In genomic region chr9:21291022-21291787, GRCm38 (mm10) we compare ENCODE assay signal across 8 mouse cellular contexts. TPM values are rescaled to one million over a fixed set of nuclear protein-coding genes. Genes with fewer than 3 reads are reported as not detected.
DNase-seq lines count a peak whose midpoint lies in the region; ATAC-seq and TF ChIP-seq lines count a peak whose summit lies in the region.

TSS of gene Cdkn2d (minus strand) at chr9:21291407.

- no peak for TF ChIP-seq CTCF in E14TG2a.4 (conservative IDR thresholded peaks at IDR 0.05; ENCODE audit: low read length)
- TF ChIP-seq CTCF in heart, postnatal 0 days (IDR thresholded peaks at IDR 0.05; ENCODE audit: low read depth), result peak; percentile 44
- TF ChIP-seq CTCF in testis, adult 2 months (IDR thresholded peaks at IDR 0.05; ENCODE audit: control insufficient read depth, insufficient read depth, insufficient replicate concordance, low read depth, low read length), result 0 out of 2 replicates have a peak, but pooled peaks have one; percentile 3

- H3K9ac ChIP-seq in forebrain, embryonic 12.5 days, result peak within 1 kb of the TSS; percentile 80
- H3K9ac ChIP-seq in heart, postnatal 0 days (replicated peaks; ENCODE audit: low read depth, low read length), result peak within 1 kb of the TSS; percentile 64
- peak within 1 kb of the TSS; percentile 87 for H3K9ac ChIP-seq in liver, embryonic 16.5 days (ENCODE audit: low read depth, low read length)
- peak within 1 kb of the TSS; percentile 87 for H3K9ac ChIP-seq in neural tube, embryonic 13.5 days

- TF ChIP-seq EP300 in heart, postnatal 0 days (IDR thresholded peaks at IDR 0.05; ENCODE audit: low read depth), result 0 out of 2 replicates have a peak, but pooled peaks have one; percentile 68

- peak; percentile 46 for TF ChIP-seq POLR2A in testis, adult 2 months (IDR thresholded peaks at IDR 0.05; ENCODE audit: control insufficient read depth, low read depth, low read length)

- peak within 1 kb of the TSS; percentile 91 for H3K27ac ChIP-seq in forebrain, embryonic 12.5 days
- H3K27ac ChIP-seq in heart, postnatal 0 days (ENCODE audit: low read depth), result peak within 1 kb of the TSS; percentile 90
- peak within 1 kb of the TSS; percentile 94 for H3K27ac ChIP-seq in liver, embryonic 16.5 days (ENCODE audit: low read length)
- peak within 1 kb of the TSS; percentile 91 for H3K27ac ChIP-seq in neural tube, embryonic 13.5 days (replicated peaks)
- peak within 1 kb of the TSS; percentile 99 for H3K27ac ChIP-seq in testis, adult 2 months (ENCODE audit: control insufficient read depth, insufficient read depth, low read depth, low read length)

- peak; percentile 96 for ATAC-seq in forebrain, embryonic 12.5 days (ENCODE audit: low FRiP score)
- ATAC-seq in heart, postnatal 0 days (ENCODE audit: insufficient read depth, low read depth), result peak; percentile 90
- ATAC-seq in liver, embryonic 16.5 days (ENCODE audit: low read depth), result peak; percentile 85
- peak; percentile 95 for ATAC-seq in neural tube, embryonic 13.5 days (ENCODE audit: low read depth)

- no peaks in the 10 kb centered on the region for H3K9me3 ChIP-seq in E14TG2a.4 (ENCODE audit: low read length)
- H3K9me3 ChIP-seq in forebrain, embryonic 12.5 days, result no peaks in the 10 kb centered on the region
- no peaks in the 10 kb centered on the region for H3K9me3 ChIP-seq in heart, postnatal 0 days (replicated peaks; ENCODE audit: control insufficient read depth, low read length)
- no peaks in the 10 kb centered on the region for H3K9me3 ChIP-seq in liver, embryonic 16.5 days (replicated peaks; ENCODE audit: control insufficient read depth, low read length)
- H3K9me3 ChIP-seq in neural tube, embryonic 13.5 days, result no peaks in the 10 kb centered on the region

- under 1% methylated on average over 50 of the region's 51 CpGs for WGBS in forebrain, embryonic 12.5 days
- WGBS in heart, postnatal 0 days, result under 1% methylated on average over 49 of the region's 51 CpGs
- under 1% methylated on average over 51 of the region's 51 CpGs for WGBS in liver, embryonic 16.5 days (ENCODE audit: insufficient replicate concordance)
- WGBS in neural tube, embryonic 13.5 days, result under 1% methylated on average over 51 of the region's 51 CpGs

- H3K4me1 ChIP-seq in E14TG2a.4 (replicated peaks; ENCODE audit: low read depth, low read length), result peaks cover 43% of the 10 kb centered on the region
- H3K4me1 ChIP-seq in forebrain, embryonic 12.5 days, result peaks cover 35% of the 10 kb centered on the region
- peaks cover 27% of the 10 kb centered on the region for H3K4me1 ChIP-seq in heart, postnatal 0 days (ENCODE audit: control insufficient read depth, insufficient read depth)
- H3K4me1 ChIP-seq in liver, embryonic 16.5 days (ENCODE audit: control insufficient read depth, low read depth, low read length), result peaks cover 29% of the 10 kb centered on the region
- H3K4me1 ChIP-seq in neural tube, embryonic 13.5 days (replicated peaks), result peaks cover 40% of the 10 kb centered on the region
- H3K4me1 ChIP-seq in testis, adult 2 months (ENCODE audit: control insufficient read depth, insufficient read depth, low read length), result peaks cover 21% of the 10 kb centered on the region

- DNase-seq in c-Kit-positive CD71-positive TER-119-positive erythroid progenitor cells, embryonic 14.5 days (ENCODE audit: low spot score), result peak; percentile 100
- peak; percentile 100 for DNase-seq in heart, postnatal 0 days (ENCODE audit: low spot score)
- DNase-seq in kidney, postnatal 4 days, result peak; percentile 100

- H3K4me2 ChIP-seq in forebrain, embryonic 12.5 days, result peak within 1 kb of the TSS; percentile 81
- H3K4me2 ChIP-seq in heart, postnatal 0 days (ENCODE audit: low read depth, low read length), result peak within 1 kb of the TSS; percentile 97
- H3K4me2 ChIP-seq in liver, embryonic 16.5 days (ENCODE audit: low read depth, low read length), result peak within 1 kb of the TSS; percentile 80
- peak within 1 kb of the TSS; percentile 86 for H3K4me2 ChIP-seq in neural tube, embryonic 13.5 days

- peak within 1 kb of the TSS; percentile 90 for H3K4me3 ChIP-seq in E14TG2a.4 (replicated peaks; ENCODE audit: low read length)
- H3K4me3 ChIP-seq in forebrain, embryonic 12.5 days (replicated peaks), result peak within 1 kb of the TSS; percentile 79
- H3K4me3 ChIP-seq in heart, postnatal 0 days (ENCODE audit: low read depth, low read length), result peak within 1 kb of the TSS; percentile 79
- peak within 1 kb of the TSS; percentile 77 for H3K4me3 ChIP-seq in liver, embryonic 16.5 days (ENCODE audit: low read depth, low read length)
- peak within 1 kb of the TSS; percentile 81 for H3K4me3 ChIP-seq in neural tube, embryonic 13.5 days
- peak within 1 kb of the TSS; percentile 94 for H3K4me3 ChIP-seq in testis, adult 2 months (ENCODE audit: control insufficient read depth, low read depth, low read length)

- no peaks in the 10 kb centered on the region for H3K27me3 ChIP-seq in E14TG2a.4 (ENCODE audit: insufficient read depth, low read length)
- no peaks in the 10 kb centered on the region for H3K27me3 ChIP-seq in forebrain, embryonic 12.5 days
- H3K27me3 ChIP-seq in heart, postnatal 0 days (ENCODE audit: control insufficient read depth, insufficient read depth, low read length), result no peaks in the 10 kb centered on the region
- no peaks in the 10 kb centered on the region for H3K27me3 ChIP-seq in liver, embryonic 16.5 days (ENCODE audit: control insufficient read depth, insufficient read depth, low read depth, low read length)
- H3K27me3 ChIP-seq in neural tube, embryonic 13.5 days, result no peaks in the 10 kb centered on the region
- H3K27me3 ChIP-seq in testis, adult 2 months (ENCODE audit: control insufficient read depth, insufficient read depth, low read length), result no peaks in the 10 kb centered on the region

- H3K36me3 ChIP-seq in E14TG2a.4 (ENCODE audit: insufficient read depth, low read length), result peaks cover 18% of the 10 kb centered on the region
- no peaks in the 10 kb centered on the region for H3K36me3 ChIP-seq in forebrain, embryonic 12.5 days (replicated peaks)
- H3K36me3 ChIP-seq in heart, postnatal 0 days (replicated peaks; ENCODE audit: control insufficient read depth, insufficient read depth, low read length), result no peaks in the 10 kb centered on the region
- H3K36me3 ChIP-seq in liver, embryonic 16.5 days (ENCODE audit: control insufficient read depth, insufficient read depth), result peaks cover 10% of the 10 kb centered on the region; the same call in 1 of the 2 replicates
- H3K36me3 ChIP-seq in neural tube, embryonic 13.5 days, result no peaks in the 10 kb centered on the region
- no peaks in the 10 kb centered on the region for H3K36me3 ChIP-seq in testis, adult 2 months (ENCODE audit: control insufficient read depth, insufficient read depth, low read length)

RNA-seq across cellular contexts. Expression of gene Cdkn2d, which starts in this region (rescaled TPM):
- polyA plus RNA-seq in forebrain, embryonic 12.5 days (2016; fragmentation: Nextera tagmentation; extraction: Ambion mirVana), result 70.6 and 74.5 TPM in 2 replicates
- total RNA-seq in heart, postnatal 0 days (2014; rRNA removed; ENCODE audit: low replicate concordance), result 67.4 and 103 TPM in 2 replicates
- polyA plus RNA-seq in heart, postnatal 0 days (2015; fragmentation: Nextera tagmentation; extraction: Ambion mirVana), result 65.8 and 67.5 TPM in 2 replicates
- 120 and 128 TPM in 2 replicates for polyA plus RNA-seq in liver, embryonic 16.5 days (2015; fragmentation: Nextera tagmentation; extraction: Ambion mirVana)
- polyA plus RNA-seq in neural tube, embryonic 13.5 days (2015; fragmentation: Nextera tagmentation; extraction: Ambion mirVana), result 95.5 and 114 TPM in 2 replicates
- 98.6 and 107 TPM in 2 replicates for polyA plus RNA-seq in testis, adult 2 months (2012; rRNA removed)

Comparison
In these comparisons a context has a peak if more than half of its experiments do, and no peak if none do; other contexts are left out.
1. Peak in every context shown above with its lines: DNase-seq, ATAC-seq, H3K4me3 ChIP-seq and H3K27ac ChIP-seq.